Mouse (Mus musculus) testis, adult 2 months (tissue): ENCODE results near the gene 1700113H08Rik.

Experiments
- CTCF ChIP-seq: fragments of 200-500 bp; IDR thresholded peaks from 2 replicates; pipeline ENCODE4 v1.5.1; 2012; ENCODE audit warnings: low read depth, mild to moderate bottlenecking, inconsistent platforms, low read length, moderate library complexity; ENCODE audit not compliant: control insufficient read depth, insufficient read depth, insufficient replicate concordance
- POLR2A ChIP-seq: fragments of 200-500 bp; IDR thresholded peaks from 2 replicates; pipeline ENCODE4 v1.6.1; 2012; ENCODE audit warnings: low read depth, mild to moderate bottlenecking, inconsistent platforms, low read length, moderate library complexity; ENCODE audit not compliant: control insufficient read depth

DNA sequence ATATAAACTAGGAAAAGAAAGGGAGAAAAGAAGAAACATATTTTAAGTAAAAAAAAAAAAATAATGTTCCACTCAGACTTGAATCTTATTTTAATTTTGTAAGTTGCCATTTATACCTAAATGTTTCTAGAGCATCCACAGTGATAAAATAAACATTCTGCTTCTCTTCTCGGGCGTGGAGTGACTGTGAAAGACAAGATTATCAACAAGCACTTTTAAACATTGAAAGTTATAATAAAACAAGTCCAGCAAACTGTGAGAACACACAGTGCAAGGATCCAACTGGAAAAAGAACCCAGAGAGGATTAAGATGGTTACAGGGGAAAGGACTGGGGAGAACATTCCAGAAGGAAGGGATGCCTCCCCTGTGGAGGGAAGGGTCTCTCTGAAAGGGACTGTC, 155.0 kb downstream of the 1700113H08Rik start:
- TF ChIP-seq CTCF (no peak), POLR2A (no peak)
